Mouse (Mus musculus): ENCODE measurements around the gene Gpr34. TPM values are rescaled to one million over a fixed set of nuclear protein-coding genes. Genes with fewer than 3 reads are reported as not detected.

Gpr34 gene
- polyA plus RNA-seq, 1 experiment from 2014 or later = 2.3 TPM

DNA sequence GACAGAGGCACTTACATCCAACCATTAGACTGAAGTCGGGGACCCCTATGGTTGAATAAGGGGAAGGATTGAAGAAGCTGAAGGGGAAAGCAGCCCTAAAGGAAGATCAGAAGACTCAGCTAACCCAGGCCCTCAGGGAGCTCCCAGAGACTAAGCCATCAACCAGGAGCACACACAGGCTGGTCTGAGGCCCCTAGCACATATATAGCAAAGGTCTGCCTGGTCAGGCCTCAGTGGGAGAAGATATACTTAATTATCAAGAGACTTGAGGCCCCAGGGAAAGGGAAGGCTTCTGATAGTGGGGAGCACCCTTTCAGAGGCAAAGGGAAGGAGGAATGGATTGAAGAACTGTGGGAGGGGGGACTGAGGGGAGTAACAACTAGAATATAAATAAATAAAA is 54.7 kb downstream of the Gpr34 start:
- Histone ChIP-seq H3K9me3 (replicated peaks) (no peaks in the 10 kb centered on the region), H3K4me2 (no peak overlapping the region), H3K4me1 (no peaks in the 10 kb centered on the region), H3K27ac (no peak overlapping the region), H3K4me3 (no peak overlapping the region), H3K9ac (no peak overlapping the region), H3K36me3 (ENCODE audit: poor library complexity, severe bottlenecking) (no peaks in the 10 kb centered on the region), H3K27me3 (no peaks in the 10 kb centered on the region)
- no peak for ATAC-seq
- WGBS = 94% methylated on average over 1 of the region's 1 CpGs

DNA sequence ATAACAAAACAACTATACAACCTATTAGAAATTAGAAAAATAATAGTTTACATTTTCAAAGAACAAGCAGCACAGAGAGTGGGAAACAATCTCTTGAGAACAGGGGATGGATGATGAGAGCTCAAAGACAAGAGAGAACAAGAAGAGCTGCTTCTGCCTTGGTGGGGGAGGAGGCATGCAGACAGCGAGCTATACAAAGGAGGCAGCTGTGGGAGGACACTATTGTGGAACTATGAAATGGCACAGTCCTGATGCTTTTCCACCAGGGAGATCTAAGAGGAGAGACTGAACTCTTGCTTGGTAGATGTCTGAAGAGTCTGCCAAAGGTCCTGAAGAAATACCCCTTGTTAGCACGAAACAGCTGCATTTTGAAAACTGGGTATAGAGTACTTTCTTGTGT is 56.5 kb downstream of the Gpr34 start:
- H3K4me1 ChIP-seq = no peaks in the 10 kb centered on the region
- H3K27ac ChIP-seq = no peak overlapping the region
- no peak overlapping the region for H3K9ac ChIP-seq
- H3K27me3 ChIP-seq = no peaks in the 10 kb centered on the region
- no peaks in the 10 kb centered on the region for H3K36me3 ChIP-seq (ENCODE audit: poor library complexity, severe bottlenecking)
- no peak overlapping the region for H3K4me2 ChIP-seq
- H3K9me3 ChIP-seq (replicated peaks) = no peaks in the 10 kb centered on the region
- H3K4me3 ChIP-seq = no peak overlapping the region
- ATAC-seq = no peak
- 61% methylated on average over 2 of the region's 2 CpGs for whole genome bisulfite sequencing

Small RNA genes within 50 kb of the gene (microRNA-seq; reads per million reads assigned to microRNA genes)
- not detected for gene Gm25246

Other genes with a start within 250 kb of the Gpr34 start
- gene Nyx, start 166.0 kb upstream of the Gpr34 start, polyA plus RNA-seq (2015; fragmentation: Nextera tagmentation; extraction: Ambion mirVana) = 0.04 TPM in 1 of 2 replicates, not detected in the other
- 0.58 and 0.61 TPM in 2 replicates for gene Gpr82, start 29.3 kb downstream of the Gpr34 start, polyA plus RNA-seq (2015; fragmentation: Nextera tagmentation; extraction: Ambion mirVana)
- gene Cask, start 219.3 kb downstream of the Gpr34 start, polyA plus RNA-seq (2015; fragmentation: Nextera tagmentation; extraction: Ambion mirVana) = 29.4 and 31.2 TPM in 2 replicates